Mouse (Mus musculus): Measurements from ENCODE around the gene Olfr170.
"Not testable (repeated sequence)": the region's sequence is repeated elsewhere in the genome, so short reads cannot be mapped to it uniquely, and the experiment has no call there.

The Olfr170 gene

DNA sequence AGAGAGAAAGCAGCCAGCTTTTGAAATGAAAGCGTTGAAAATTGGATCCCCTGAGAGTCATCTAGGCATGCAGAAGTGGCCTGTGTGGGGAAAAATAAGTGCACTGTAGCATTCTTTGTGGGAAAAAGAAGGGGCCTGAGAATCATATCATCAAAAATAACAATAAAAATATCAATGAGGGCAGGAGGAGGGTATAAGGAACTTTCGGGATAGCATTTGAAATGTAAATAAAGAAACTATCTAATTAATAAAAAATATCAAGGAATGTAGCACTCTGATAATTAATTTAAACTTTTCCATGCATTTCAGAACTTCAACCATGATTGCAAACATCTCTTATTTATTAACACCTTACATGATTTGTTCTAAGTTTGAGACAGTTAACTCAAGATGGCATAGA, at the start of gene Olfr170:
TSS of gene Olfr170 (minus strand) at position 101 of the 400 bp plus-strand sequence.
- DNase-seq (ENCODE audit: low spot score): not testable (repeated sequence)

DNA sequence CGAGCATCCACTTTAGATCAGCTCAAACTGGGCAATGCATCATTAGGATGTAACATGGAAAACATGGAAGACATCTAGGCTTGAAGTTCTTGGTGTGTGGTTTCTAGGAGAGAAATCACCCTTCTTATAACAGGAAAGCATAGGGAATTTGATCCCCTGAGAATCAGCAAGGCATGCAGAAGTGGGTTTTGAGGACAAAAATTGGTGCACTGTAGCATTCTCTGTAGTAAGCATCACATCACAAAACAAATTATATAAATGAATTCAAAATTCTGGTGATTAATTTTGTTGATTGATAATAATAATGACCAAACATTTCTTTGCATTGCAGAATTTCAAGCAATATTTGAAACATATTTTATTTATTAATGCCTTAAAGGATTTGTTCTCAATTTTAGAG, 18.1 kb upstream of the Olfr170 start, which contains the start of gene Olfr171:
TSS of gene Olfr171 (minus strand) at position 101 of the 400 bp plus-strand sequence.
- DNase-seq (ENCODE audit: low spot score): no peak

DNA sequence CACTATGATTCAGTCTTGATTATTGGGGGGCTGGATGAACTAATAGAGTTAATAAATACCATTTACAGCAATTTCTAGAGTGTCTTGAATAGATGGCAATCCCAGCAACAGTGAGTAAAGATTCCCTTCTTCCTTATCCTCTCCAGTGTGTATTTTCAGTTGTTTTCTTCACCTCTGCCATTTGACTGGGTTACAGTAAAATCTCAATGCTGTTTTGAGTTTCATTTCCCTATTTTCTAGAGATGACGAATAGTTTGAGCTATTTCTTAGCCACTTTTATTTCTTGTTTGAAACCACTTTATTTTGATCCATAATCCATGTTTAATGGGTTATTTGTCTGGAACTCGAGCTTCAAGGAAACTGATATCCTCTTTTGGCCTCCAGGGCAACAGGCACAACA, 8.5 kb downstream of the Olfr170 start:
- DNase-seq (ENCODE audit: low spot score): no peak

DNA sequence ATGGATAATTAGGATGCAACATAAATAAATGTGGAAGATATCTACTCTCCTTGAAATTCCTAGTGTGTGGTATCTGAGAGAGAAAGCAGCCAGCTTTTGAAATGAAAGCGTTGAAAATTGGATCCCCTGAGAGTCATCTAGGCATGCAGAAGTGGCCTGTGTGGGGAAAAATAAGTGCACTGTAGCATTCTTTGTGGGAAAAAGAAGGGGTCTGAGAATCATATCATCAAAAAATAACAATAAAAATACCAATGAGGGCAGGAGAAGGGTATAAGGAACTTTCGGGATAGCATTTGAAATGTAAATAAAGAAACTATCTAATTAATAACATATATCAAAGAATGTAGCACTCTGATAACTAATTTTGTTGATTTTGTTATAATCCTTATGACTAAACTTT, 40.0 kb downstream of the Olfr170 start, which contains the start of gene Olfr169:
TSS of gene Olfr169 (minus strand) at position 101 of the 400 bp plus-strand sequence.
- DNase-seq (ENCODE audit: low spot score): not testable (repeated sequence)

All from embryo, embryonic 10 days (tissue).